Mouse (Mus musculus) gastrocnemius, postnatal 4 days (tissue): ENCODE measurements around the gene Cage1. TPM values are rescaled to one million over a fixed set of nuclear protein-coding genes. Genes with fewer than 3 reads are reported as not detected.

ENCODE experiments used
- DNase-seq, 2 experiments: peaks; one replicate each; pipeline ENCODE4 v3.0.0; 2021 to 2022; ENCODE audit warnings: low spot score in 2 of 2, mixed read lengths in 2 of 2
- total RNA-seq, 2 experiments: library from RNA; stranded (reverse); gene quantifications; 2 replicates each; pipeline ENCODE4 v1.2.3; 2021

The Cage1 gene
- total RNA-seq, 2 experiments from 2014 or later = 1.5 to 2.3 TPM

DNA sequence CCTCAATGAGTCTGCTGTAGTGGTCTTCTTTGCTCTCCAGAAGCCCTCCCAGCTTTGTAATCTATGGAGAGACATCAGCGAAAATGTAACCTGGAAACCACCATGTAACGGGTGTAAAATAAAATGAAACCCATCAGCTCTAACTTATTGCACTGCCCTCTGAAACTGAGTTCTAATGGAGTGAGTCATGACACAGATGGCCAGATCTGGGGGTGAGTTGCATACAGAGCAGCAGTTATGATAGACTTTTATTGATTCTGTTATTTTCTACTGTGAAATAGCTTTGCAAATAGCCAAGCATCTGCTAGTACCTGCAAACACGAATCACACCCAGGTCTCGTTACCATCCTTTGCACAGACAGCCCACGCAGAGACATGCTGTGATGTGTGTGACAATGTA, 24.4 kb downstream of the Cage1 start:
- no peak for DNase-seq

DNA sequence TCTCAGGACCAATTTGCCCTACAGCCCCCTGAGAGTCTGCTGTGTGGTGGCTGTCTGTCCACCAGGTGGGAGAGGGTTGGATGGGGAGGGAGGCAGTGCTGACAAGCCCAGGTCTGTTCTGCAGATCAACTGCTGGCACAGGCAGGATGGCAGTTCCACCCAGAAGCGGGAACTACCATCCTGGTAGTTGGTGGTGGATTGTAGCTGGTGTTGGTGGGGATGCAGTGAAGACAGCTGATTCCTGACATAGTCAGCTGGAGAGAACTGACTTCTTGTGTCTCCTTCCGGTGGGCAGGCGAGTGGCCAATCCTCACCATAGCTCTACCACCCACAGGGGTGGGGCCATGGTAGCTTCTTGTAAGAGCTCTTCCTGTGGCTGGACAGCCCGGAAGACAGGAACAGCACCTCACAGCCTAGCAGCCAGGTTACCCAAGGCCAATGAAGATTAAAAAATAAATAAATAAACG, 26.4 kb downstream of the Cage1 start:
- no peak for DNase-seq

GRCm38 (mm10) chr13:38009721-38010408, 27.0 kb downstream of the Cage1 start:
- no peak for DNase-seq

DNA sequence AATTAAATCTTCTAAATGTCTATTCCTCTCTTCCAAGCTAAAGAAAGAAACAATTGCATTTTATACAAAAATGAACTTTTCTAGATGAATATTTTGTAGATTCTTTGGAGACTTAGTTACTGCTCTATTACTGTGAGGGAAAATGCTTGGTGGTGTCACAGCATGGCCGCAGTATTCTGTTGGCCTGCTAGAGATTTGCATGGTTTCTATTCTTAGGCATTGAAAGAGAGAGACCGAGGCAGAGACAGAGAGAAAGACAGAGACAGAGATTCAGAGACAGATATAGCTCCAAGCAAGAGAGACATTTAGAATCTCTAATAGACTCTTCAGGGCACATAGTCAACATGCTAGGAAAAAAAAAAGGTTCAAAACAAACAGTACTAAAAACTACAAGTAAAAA, 28.9 kb downstream of the Cage1 start:
- no peak for DNase-seq

- DNase-seq = no peak
Observed at GRCm38 (mm10) chr13:38002461-38002860, 34.4 kb downstream of the Cage1 start.

DNA sequence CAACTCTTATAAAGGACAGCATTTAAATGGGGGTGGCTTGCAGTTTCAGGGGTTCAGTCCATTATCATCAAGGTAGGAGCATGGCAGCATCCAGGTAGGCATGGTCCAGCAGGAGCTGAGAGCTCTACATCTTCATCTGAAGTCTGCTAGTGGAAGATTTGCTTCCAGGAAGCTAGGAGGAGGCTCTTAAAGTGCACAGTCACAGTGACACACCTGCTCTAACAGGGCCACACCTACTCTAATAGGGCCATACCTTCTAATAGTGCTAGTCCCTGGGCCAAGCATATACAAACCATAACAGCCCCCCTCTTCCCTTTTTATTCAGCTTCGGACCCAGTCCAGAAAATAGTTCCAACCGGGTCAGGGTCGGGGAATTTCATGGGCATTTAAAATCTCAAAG, 37.2 kb downstream of the Cage1 start:
- DNase-seq = no peak

GRCm38 (mm10) chr13:37994405-37994749, 42.5 kb downstream of the Cage1 start:
- no peak for DNase-seq

DNA sequence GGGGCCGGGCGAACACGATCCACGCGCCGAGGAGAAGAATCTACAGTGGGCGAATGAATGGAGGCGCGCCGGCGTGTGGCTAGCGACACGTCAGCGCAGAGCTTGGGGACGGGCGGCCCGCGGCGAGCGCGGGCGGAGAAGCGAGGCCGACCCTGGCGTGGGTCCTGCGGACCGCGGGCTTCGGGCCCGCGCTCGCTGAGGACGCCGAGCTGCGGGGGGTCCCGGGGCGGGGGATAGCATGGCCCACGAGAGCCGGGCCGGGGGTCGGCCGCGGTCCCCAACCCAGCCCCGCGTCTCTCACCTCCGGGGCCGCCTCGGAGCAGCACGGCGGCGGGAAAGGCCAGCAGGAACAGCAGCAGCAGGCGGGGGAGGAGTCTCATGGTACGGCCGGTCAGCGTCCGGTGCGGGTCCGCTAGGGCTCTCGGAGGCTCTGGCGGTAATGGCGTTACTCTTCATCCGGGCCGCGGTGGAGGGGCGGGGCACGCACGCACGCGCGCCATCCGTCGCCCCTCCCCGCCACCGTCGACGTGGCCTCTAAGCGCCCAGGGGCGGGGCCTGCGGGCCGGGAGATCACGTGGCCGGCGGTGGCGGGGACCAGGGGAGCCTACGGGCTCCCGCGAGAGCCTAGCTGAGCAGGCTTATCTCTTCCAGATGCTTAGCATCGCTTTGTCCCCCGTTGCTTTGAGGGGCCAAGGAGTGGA, 43.0 kb downstream of the Cage1 start, which contains the start of gene Ssr1:
TSS of gene Ssr1 (minus strand) at position 514 of the 701 bp plus-strand sequence.
- DNase-seq = peak; percentile 98 to 99

- no peak for DNase-seq
Observed at GRCm38 (mm10) chr13:37993376-37993703, 43.5 kb downstream of the Cage1 start.

DNA sequence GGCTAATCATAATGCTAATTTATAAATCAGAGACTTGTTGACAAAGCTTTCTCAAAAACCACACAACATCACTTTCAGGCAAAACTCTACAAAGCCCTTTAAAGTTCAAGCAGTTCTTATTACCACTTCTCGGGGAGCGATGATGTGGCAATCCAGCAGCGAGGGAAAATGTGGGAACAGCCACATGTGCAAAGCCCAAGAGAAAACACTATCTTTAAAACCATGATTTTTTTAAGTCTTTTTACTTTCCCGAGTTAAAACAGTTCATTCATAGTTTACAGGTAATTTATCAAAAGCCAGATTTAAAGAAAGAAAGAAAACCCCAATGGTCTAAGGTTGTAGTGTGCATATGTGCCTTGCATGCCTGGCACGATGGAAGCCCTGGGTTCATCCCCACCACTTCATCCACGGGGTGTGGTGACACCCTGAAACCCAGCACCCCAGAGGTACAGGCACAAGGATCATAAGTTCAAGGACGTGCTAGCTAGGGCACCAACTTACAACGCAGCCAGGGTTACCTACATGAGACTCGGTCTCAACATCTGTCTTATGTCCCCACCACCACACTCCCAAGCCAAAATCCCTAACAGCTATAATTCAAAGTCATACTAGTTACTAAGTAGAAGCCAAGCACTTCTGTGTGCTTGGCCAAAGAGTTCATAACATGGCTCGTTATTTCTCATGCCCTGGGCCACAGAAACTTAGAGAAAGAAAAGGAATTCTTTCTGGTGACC, 44.1 kb downstream of the Cage1 start:
- no peak for DNase-seq

GRCm38 (mm10) chr13:37989701-37990100, 47.2 kb downstream of the Cage1 start:
- DNase-seq = no peak

DNA sequence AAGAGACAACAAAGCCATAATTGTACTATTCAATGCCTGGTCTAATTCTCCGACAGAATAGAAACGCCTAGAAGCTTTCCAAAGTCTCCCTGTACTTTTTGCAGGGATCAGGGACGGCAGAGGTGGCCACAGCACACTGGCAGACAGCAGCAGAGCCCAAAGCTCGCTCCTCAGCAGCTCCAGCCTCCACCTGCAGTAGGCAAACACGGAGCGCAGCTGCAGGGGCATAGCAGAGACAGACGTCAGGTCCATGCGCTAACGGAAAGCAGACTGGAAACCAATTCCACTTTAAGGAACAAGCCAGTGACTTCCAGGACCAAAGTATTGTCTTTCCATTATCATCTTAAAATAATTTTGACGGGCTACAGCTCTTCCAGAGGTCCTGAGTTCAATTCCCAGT, 50.7 kb downstream of the Cage1 start:
- no peak for DNase-seq

GRCm38 (mm10) chr13:37981063-37981462, 55.8 kb downstream of the Cage1 start:
- DNase-seq = no peak

DNA sequence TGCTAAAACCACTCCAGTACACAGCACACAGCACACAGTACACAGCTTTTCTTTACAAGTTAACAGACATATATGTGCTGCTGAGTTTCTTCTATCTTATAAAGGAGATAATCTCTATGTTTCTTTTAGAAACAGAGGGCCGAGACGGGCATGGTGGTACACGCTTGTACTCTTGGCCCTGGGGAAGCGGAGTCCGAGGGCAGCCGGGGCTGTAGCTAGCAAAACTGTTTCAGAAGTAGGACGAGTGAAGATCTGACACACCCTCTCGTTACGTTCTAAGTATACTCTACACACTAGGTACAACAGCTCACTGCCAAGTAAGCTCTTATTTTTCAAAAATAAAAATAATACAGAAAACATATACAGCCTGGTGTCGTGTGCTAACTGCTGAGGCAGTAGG, 56.5 kb downstream of the Cage1 start:
- DNase-seq = no peak

DNA sequence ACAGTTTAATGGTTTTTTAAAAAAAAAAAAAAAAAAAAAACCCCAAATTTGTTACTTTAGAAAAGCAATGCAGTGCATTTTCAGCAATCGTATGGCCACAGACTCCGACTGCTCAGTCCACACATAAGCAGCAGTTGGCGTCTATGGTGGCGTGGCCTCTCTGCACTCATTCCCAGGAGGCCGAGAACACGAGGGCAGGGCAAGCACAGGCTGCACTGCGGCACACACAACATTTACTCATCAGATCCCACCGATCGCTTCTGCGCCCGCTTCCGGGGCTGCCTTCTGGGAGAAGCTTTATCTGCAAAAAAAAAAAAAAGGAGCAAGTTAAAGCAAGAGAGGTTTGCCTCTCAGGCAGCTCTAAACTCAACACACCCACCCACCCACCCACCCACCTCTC, 57.4 kb downstream of the Cage1 start:
- DNase-seq = no peak

GRCm38 (mm10) chr13:37974731-37975130, 62.1 kb downstream of the Cage1 start:
- DNase-seq = no peak

DNA sequence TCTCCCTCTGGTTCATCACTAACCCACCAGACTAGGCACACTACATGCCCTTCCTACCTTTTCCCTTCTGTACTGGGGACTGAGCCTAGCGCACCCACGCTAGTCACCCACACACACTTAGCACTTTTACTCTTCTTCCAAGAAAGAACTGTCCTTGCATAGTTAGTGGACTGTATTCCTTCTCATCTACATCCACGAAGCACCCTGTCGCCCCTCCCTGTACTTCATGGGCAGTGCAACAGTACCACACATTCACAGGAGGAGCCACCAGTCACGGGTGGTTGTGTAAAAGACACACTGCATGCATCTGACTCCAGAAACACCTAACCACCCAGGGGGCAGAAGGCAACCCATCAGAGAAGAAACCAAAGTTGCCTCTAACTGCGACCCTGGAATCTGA, 62.8 kb downstream of the Cage1 start:
- no peak for DNase-seq

DNA sequence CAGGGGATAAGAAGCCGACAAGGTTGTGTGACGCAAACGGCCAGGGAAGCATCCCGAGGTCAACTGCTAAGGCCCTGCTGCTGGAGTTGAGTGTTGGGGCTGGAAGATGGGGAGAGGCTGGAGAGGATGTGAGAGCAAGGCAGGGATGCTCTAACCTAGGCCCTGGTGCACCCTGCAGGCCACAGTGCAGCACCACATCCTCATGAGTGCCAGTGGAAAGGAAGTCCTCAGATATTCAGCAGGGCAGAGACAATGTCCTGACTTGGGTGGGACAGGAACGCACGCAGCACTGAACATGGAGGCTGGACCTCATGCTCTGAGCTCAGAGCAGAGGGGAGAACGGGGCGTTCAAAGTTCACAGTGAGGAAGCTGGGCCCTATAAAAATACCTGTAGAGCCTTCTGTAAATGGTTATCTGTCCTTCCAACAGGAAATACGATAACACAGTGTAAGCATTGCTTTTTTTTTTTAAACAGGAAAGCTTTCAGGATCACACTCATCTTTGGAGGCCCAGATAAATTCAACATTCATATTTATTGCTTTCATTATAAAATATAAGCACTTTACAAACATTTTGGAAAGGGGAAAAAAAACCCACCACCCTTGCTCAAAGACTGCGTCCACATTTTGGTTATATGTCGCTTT, 65.9 kb downstream of the Cage1 start:
- DNase-seq = no peak

- DNase-seq = no peak
Observed at GRCm38 (mm10) chr13:37969988-37970387, 66.9 kb downstream of the Cage1 start.

DNA sequence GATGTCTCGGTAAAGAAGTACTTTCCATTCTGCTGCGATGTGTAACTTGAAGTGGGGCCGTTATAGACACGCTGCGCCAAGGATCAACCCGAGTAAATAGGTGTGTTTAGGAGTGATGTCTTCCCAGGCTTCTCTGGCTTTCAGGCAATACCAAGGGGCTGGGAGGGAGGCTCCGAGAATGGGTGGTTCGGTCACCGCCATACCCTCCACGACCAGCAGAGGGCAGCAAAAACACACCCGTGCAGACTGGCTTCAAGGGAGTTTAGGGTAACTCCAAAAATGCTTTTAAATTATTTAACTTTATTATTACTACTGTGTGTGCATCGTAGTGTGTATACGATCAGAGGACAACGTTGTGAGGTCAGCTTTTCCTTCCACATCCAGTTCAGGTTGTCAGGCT, 67.5 kb downstream of the Cage1 start:
- peak; percentile 79 to 84 for DNase-seq

GRCm38 (mm10) chr13:37967565-37967964, 69.3 kb downstream of the Cage1 start:
- DNase-seq = no peak

DNA sequence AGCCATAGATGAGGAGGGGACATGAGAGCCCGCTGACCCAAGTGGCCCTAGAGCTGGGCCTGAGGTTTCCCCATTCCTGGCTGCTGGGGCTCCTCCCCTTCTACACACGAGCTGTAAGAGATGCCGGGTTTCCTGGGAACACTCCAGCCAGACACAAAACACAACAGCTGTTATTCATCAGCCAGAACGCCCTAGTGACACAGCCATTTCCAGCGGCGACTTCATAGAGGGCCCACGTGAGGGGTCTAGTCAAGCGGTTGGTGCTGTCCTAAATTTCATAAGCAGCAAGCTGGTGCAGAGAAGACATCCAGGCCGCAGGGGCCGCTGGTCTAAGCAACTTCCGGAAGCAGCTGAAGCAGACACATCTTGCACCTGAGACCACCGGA, 69.8 kb downstream of the Cage1 start:
- peak in 1 of 2 experiments; percentile 50 for DNase-seq
